Mouse (Mus musculus) heart, adult 18-20 months (tissue): Measurements from ENCODE around the gene Rpgrip1l. TPM values are rescaled to one million over a fixed set of nuclear protein-coding genes. Genes with fewer than 3 reads are reported as not detected.

Experiments
- DNase-seq, 2 experiments: peaks; one replicate each; pipeline ENCODE4 v3.0.0; 2021 to 2022; ENCODE audit warnings: mixed read lengths in 1 of 2
- total RNA-seq, 2 experiments: library from RNA; stranded (reverse); gene quantifications; 2 replicates each; pipeline ENCODE4 v1.2.3; 2021

Rpgrip1l gene
- total RNA-seq, 2 experiments from 2014 or later: 4.6 to 6.1 TPM

DNA sequence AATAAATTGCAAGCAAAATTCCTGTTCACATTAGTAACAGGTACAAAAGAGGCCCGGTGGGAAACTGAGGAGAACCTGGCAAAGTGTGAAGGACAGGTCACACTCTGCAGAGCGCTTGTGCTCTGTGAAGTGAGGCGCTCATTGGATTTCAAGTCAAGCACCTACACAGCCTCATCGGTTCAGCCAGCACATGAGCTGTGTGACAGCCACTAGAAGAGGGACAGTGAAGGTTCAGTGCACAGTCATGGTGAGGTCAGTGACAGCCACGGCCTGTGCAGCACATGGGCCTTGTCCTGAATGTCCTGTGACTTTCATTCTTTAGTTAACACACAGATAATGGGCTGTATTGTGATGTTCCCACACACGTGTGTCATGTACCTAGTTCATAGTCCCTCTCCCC lies 107.2 kb downstream of the Rpgrip1l start:
- no peak for DNase-seq

DNA sequence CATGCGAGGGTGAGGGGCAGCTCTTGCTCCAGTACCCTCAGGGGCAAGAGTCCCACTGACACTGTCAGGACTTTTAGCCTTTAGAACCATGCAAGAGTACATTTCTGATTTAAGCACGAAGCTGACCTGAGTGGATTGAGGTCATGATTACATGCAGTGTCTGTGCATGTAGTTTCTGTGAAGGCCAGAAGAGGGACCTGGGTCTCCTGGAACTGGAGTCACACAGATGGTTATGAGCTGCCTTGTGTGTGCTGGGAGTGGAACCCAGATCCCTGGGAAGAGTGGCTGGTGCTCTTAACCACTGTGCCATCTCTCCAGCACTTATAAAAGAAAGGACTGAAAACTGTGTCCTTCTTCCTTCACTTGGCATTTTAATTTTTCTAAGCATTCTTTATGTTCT lies 111.9 kb downstream of the Rpgrip1l start:
- DNase-seq: no peak

GRCm38 (mm10) chr8:91199876-91200275 lies 113.2 kb downstream of the Rpgrip1l start, which contains the start of gene Aktip:
Aktip (minus strand) TSS chr8:91199976.
- no peak for DNase-seq

DNA sequence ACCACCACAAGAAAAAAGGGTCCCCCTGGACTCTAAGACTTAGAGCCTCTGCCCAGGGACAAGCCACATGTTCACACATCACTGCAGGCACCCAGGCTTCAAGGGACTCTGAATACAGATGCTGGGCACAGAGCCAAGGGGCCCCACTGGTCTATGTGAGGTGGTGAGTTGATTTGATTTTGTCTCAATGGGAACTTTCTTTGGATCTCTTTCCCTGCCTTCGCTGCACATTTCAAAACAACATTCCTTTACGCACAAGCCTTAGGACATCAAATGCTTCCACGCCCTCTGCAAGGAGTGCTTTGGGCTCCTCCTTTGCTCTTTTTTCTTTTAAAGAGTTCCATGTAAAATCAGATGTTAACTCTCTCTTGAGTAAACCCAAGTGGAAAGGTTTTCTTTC lies 115.0 kb downstream of the Rpgrip1l start:
- no peak for DNase-seq

GRCm38 (mm10) chr8:91197233-91197632 lies 115.8 kb downstream of the Rpgrip1l start:
- peak; percentile 5 to 7 for DNase-seq

DNA sequence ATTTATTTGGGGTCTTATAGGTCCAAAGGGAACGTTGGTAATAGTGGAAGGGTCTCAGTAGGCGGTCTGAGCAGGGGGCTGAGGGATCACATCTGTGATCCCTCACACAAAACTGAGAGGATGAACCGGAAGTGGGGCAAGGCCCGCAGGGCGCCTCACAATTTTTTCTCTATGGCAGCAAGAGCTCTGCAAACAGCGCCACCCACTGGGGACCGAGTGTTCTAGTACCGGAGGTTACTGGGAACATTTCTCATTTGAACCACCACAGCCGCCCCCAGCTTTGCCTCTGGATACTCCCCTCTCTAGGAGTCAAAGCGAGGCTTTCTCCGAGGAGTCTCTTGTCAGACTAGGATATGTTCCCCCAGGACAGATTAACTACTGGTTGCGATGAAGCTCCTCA lies 116.4 kb downstream of the Rpgrip1l start:
- no peak for DNase-seq

- DNase-seq: no peak
Observed at GRCm38 (mm10) chr8:91194081-91194480, 119.0 kb downstream of the Rpgrip1l start.

GRCm38 (mm10) chr8:91192941-91193340 lies 120.1 kb downstream of the Rpgrip1l start:
- DNase-seq: no peak

DNA sequence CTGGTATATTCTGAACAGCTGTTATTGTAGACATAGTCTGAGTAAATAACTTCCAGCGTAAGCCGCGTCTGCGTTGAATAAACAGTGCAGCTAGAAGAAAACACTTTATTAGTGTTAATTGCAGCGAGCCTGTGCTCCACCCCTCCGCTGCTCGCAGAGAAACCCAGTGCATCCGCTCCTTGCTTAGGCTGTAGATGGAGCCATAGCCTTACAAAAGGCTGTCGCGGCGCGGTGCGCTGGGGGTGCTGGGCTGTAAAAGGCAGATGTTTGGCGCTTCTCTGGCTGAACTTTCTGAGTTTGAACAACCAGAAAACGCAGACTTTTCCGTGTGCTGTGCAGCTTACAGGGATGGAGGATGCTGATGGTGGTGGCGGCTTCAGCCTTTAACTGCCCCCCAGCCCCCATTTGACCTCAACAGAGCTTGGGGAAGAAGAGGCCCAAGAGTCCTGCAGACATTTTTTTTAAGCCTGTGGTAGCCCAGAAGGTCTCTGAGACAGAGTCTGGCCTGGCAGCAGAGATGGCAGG lies 122.2 kb downstream of the Rpgrip1l start:
- peak; percentile 34 to 73 for DNase-seq

DNA sequence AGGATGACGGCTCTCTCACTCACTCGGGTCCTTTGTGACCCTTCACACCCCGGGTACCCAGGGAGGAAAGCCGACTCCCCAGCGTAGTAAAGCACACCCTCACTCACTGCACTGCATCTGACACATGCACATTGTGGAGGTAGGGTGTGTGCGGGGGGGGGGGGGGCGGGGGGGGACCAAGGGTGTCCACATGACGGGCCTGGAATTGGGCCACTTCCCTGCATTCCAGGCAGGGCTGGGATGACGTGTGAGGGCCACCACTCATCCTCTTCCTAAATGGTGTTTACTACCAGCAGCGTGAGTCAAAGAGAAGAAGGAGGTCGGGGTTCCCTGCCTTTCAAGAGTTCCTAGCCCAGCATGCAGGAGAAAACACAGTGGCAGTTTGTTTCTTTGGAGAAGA lies 124.9 kb downstream of the Rpgrip1l start:
- DNase-seq: no peak

- no peak for DNase-seq
Observed at GRCm38 (mm10) chr8:91186372-91186771, 126.7 kb downstream of the Rpgrip1l start.

DNA sequence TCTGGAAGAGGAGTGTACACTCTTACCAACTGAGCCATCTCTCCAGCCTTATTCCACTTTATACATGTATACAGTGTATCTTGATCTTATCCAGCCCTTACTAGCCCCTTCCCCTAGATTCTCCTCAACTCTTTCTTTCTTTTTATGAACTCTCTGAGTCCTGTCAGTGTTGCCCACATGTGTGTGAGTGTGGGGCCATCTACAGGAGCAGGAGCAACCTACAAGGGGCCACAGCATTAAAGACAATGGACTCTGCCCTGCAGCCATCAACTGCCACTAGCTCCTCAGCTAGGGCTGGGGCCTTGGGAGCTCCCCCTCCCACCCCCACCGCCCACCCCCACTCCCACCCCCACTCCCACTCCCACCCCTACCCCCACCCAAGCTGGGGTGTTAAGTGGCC lies 135.4 kb downstream of the Rpgrip1l start:
- no peak for DNase-seq

GRCm38 (mm10) chr8:91176176-91176575 lies 136.9 kb downstream of the Rpgrip1l start:
- no peak for DNase-seq

GRCm38 (mm10) chr8:91171605-91172004 lies 141.5 kb downstream of the Rpgrip1l start:
- no peak for DNase-seq

- no peak for DNase-seq
Observed at GRCm38 (mm10) chr8:91170914-91171313, 142.1 kb downstream of the Rpgrip1l start.

DNA sequence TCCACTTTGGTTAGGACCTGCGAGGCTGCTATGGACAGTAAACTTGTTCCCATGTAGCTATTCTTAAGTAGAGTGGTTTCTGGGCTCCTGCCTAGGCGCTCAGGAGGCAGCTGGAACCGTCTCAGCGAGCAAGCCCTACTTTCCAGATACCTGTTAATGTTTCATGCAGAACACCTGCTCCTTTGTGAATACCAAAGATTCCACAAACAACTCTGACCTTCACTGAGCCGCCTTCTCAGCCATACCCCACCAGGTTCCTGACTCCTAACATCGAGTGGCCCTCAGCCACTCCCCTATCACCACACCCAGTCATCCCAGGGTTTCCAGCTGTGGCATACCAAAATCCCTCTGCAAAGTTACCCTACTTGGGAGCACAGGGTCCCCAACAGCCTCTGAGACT lies 142.9 kb downstream of the Rpgrip1l start:
- no peak for DNase-seq

Other genes starting within 250 kb of the Rpgrip1l start
- 10 to 100 TPM; 30.7 to 39.6 TPM for gene Rbl2, start 243.2 kb downstream of the Rpgrip1l start, total RNA-seq
- gene Aktip, start 113.3 kb downstream of the Rpgrip1l start, total RNA-seq: 10 to 100 TPM; 63.0 to 67.4 TPM
- gene Fto, start 263 bp upstream of the Rpgrip1l start, total RNA-seq: 10 to 100 TPM; 59.5 to 66.3 TPM